Mouse (Mus musculus): ENCODE results near the gene Ddx39b. TPM values are rescaled to one million over a fixed set of nuclear protein-coding genes. Genes with fewer than 3 reads are reported as not detected.

Ddx39b gene
- total and polyA plus RNA-seq, 3 experiments = 208 to 411 (median 242) TPM

DNA sequence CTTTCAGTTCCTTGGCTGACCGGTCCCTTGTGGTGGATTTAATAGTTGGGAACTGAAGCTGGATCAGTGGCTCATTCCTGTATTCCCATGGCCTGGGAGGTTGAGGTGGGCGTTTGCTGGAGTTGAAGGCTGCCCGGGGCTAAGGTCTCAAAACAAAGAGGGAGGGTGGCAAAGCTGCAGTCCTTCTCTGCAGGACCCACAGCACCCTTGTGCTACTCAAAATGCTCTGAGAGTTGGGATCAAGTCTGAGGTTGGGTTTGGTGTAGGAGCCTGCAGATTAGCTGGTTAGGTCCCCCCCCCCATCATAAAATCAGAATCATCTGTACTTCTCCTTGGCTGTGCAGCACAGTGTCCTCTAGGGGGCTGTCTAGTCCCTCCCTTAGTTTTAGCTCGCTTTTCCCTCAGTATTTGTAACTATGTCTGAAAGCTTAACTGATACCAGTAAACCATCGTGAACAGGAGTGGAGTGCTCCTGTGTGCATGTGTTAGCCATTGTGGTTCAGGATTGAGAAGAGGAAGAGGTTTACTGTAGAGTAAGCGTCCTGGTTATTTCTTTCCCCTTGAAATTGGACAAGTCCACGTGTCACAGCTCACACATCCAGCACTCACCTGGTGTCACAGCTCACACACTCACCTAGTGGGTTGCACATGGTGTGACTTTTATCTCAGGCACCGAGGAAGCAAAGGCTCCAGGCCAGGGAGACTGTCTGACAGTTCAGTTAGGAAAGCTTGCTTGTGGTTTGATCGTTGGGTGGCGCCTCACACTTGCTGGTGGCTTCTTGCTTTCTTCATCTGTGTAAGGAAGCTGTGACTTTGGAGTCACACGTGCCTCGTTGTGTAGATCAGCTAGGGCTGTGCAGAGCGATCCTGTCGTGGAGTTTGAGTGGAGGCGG, 4.4 kb downstream of the Ddx39b start:
- Histone ChIP-seq H3K79me2 (replicated peaks; ENCODE audit: control insufficient read depth, extremely low read depth, insufficient read depth, poor library complexity, severe bottlenecking) (peaks cover 59% of the 10 kb centered on the region), H3K4me1 (ENCODE audit: control insufficient read depth in 1 of 2, insufficient read depth in 2 of 2) (peaks cover 3 to 32% of the 10 kb centered on the region in 2 experiments), H3K9ac (ENCODE audit: insufficient read depth, low read depth) (no peak overlapping the region), H3K27ac (ENCODE audit: insufficient read depth, low read depth) (no peak overlapping the region), H3K9me3 (replicated peaks; ENCODE audit: low read length) (no peaks in the 10 kb centered on the region), H3K4me2 (ENCODE audit: insufficient read depth, low read depth, poor library complexity, severe bottlenecking) (no peak overlapping the region), H3K36me3 (replicated peaks in 1 of 2; ENCODE audit: control insufficient read depth in 1 of 2, insufficient read depth in 1 of 2, low read length in 1 of 2) (peaks cover 69 to 82% of the 10 kb centered on the region in 2 experiments), H3K27me3 (replicated peaks) (peaks cover 14% of the 10 kb centered on the region), H3K4me3 (replicated peaks in 1 of 3; ENCODE audit: low read depth in 2 of 3, low read length in 2 of 3, poor library complexity in 1 of 3) (no peak overlapping the region)
- in situ Hi-C loops (cut with MboI; ENCODE audit: low pct_ligation_motif_present, low pct_unique_long_range_greater_than_20kb, low sequenced_read_pairs) (no loop called here), dilution Hi-C loops (cut with MboI; ENCODE audit: extremely low pct_ligation_motif_present, extremely low pct_unique_long_range_greater_than_20kb, low sequenced_read_pairs) (no loop called here)
- TF ChIP-seq MXI1 (IDR thresholded peaks at IDR 0.05; ENCODE audit: low read depth, low read length) = no peak
- TF ChIP-seq NRF1 (IDR thresholded peaks at IDR 0.05; ENCODE audit: low read depth, low read length) = peak; percentile 7; the same call in 1 of the 2 replicates
- no peak for TF ChIP-seq KAT2A (IDR thresholded peaks at IDR 0.05; ENCODE audit: insufficient replicate concordance, low read length)
- no peak for TF ChIP-seq GABPA (IDR thresholded peaks at IDR 0.05; ENCODE audit: insufficient replicate concordance, low read depth, low read length)
- TF ChIP-seq JUND (conservative IDR thresholded peaks at IDR 0.05; ENCODE audit: low read depth, low read length) = no peak
- TF ChIP-seq POLR2A (IDR thresholded peaks at IDR 0.05; ENCODE audit: low read depth, low read length) = 0 out of 2 replicates have a peak, but pooled peaks have one; percentile 23
- TF ChIP-seq E2F4 (IDR thresholded peaks at IDR 0.05; ENCODE audit: insufficient replicate concordance, low read depth, low read length) = no peak
- TF ChIP-seq SIN3A (IDR thresholded peaks at IDR 0.05; ENCODE audit: low read length) = 0 out of 2 replicates have a peak, but pooled peaks have one; percentile 22
- TF ChIP-seq ZC3H11A (IDR thresholded peaks at IDR 0.05; ENCODE audit: low read depth, low read length) = no peak
- no peak for TF ChIP-seq IRF4 (IDR thresholded peaks at IDR 0.05; ENCODE audit: low read depth, low read length)
- TF ChIP-seq TBP (conservative IDR thresholded peaks at IDR 0.05; ENCODE audit: low read depth, low read length) = no peak
- no peak for TF ChIP-seq MAZ (IDR thresholded peaks at IDR 0.05; ENCODE audit: low read depth, low read length)
- TF ChIP-seq EP300 (IDR thresholded peaks at IDR 0.05; ENCODE audit: low read length) = no peak
- no peak for TF ChIP-seq ZNF384 (IDR thresholded peaks at IDR 0.05; ENCODE audit: low read depth, low read length)
- TF ChIP-seq SMC3 (IDR thresholded peaks at IDR 0.05; ENCODE audit: low read depth, low read length) = peak; percentile 24; the same call in 1 of the 2 replicates
- no peak for TF ChIP-seq ZMIZ1 (IDR thresholded peaks at IDR 0.05; ENCODE audit: low read depth, low read length)
- TF ChIP-seq ZKSCAN1 (IDR thresholded peaks at IDR 0.05; ENCODE audit: borderline replicate concordance, low read depth, low read length) = no peak
- TF ChIP-seq ETS1 (conservative IDR thresholded peaks at IDR 0.05; ENCODE audit: low read depth, low read length) = no peak
- no peak for TF ChIP-seq PAX5 (IDR thresholded peaks at IDR 0.05; ENCODE audit: low read length)
- no peak for TF ChIP-seq UBTF (IDR thresholded peaks at IDR 0.05; ENCODE audit: low read depth, low read length)
- TF ChIP-seq NELFE (IDR thresholded peaks at IDR 0.05; ENCODE audit: low read depth, low read length) = no peak
- TF ChIP-seq CTCF (conservative IDR thresholded peaks at IDR 0.05 in 1 of 2, IDR thresholded peaks at IDR 0.05 in 1 of 2; ENCODE audit: low read depth in 2 of 2, low read length in 2 of 2) = peak; percentile 40 to 62; a peak in 2 of 4 replicates
- no peak for TF ChIP-seq TCF12 (IDR thresholded peaks at IDR 0.05; ENCODE audit: low read depth, low read length)
- TF ChIP-seq MAX (IDR thresholded peaks at IDR 0.05; ENCODE audit: low read length) = no peak
- no peak for TF ChIP-seq POLR2AphosphoS2 (IDR thresholded peaks at IDR 0.05; ENCODE audit: low read depth, low read length)
- no peak for TF ChIP-seq CHD1 (IDR thresholded peaks at IDR 0.05; ENCODE audit: low read depth, low read length)
- no peak for TF ChIP-seq MAFK (IDR thresholded peaks at IDR 0.05; ENCODE audit: insufficient replicate concordance, low read length)
- DNase-seq (ENCODE audit: extremely low read depth) = no peak

All from CH12.LX (cell line).